Mouse (Mus musculus) megakaryocyte progenitor cell, adult 5-6 weeks (primary cell): ENCODE measurements around the gene Mboat2. TPM values are rescaled to one million over a fixed set of nuclear protein-coding genes. Genes with fewer than 3 reads are reported as not detected.

ENCODE experiments used
- ATAC-seq: replicated peaks from 2 replicates; pipeline ENCODE4 v1.8.0; 2016; ENCODE audit warnings: mild to moderate bottlenecking, moderate TSS enrichment, inconsistent platforms; ENCODE audit not compliant: poor library complexity
- total RNA-seq, 2 experiments: library from RNA; stranded (forward) in 1 of 2; stranded (reverse) in 1 of 2; fragments of 157-497, 149-512 nt in 1 of 2; fragments of 200-1000 nt in 1 of 2; gene quantifications; 2 replicates each; pipeline versions ENCODE4 v1.2.3 to v1.2.4; 2015 to 2017

The Mboat2 gene
- total RNA-seq, 2 experiments from 2014 or later = 1.8 to 2.7 TPM

DNA sequence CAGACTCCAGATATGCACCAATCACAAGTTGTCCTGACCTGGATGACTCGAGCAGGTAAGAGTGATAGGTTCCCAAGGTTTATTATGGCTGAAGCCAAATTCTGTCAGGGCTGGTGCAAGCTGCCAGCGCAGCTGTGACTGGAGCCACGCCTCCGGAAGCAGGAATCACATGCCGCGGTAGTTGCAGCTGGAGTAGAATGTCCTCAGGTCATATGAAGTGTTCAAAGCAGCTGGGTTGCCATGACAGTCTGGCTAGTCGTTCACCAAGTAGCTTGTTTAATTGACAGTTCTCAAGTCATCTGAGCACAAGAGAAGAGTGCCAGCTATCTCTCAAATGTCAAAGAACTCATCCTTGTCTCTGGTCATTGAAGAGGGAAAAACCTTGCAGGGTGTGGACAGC lies 28.7 kb downstream of the Mboat2 start:
- no peak for ATAC-seq

DNA sequence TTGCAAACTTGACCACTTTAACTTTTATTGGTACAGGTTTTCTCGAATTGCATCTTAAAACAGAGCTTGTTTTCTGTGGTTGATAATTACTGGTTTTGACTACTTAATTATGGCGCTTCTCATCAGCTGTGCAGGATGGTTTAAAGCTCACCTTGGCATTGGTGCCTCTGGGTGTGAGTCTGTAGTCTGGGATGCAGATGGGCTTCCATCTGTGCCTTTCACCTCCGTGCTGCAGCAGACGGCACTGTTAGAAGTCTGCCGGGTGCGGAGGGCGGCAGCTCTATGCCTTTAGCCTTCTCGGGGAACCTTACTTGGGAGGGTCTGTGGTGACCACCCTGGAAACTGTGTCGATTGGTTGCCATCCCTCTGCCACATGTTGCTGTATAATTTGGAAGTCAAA lies 29.8 kb downstream of the Mboat2 start:
- ATAC-seq = no peak

DNA sequence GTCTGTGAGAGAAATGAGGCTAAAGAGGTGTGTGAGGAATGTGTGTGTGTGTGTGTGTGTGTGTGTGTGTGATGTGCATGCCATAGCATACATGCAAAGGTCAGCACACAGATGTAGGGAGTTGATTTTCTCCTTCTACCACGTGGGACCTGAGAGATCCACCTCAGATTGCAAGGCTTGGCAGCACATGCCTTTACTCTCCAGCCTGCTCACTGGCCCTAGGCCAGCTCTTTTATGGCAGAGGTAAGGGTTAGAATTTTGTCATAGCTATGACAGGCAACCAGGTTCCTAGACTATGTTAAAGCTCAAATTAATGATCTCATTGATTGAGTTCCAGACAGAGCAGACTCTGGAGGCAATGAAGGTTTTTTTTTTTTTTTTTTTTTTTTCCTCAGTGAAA lies 33.1 kb downstream of the Mboat2 start:
- peak; percentile 56; the same call in 1 of the 2 replicates for ATAC-seq

DNA sequence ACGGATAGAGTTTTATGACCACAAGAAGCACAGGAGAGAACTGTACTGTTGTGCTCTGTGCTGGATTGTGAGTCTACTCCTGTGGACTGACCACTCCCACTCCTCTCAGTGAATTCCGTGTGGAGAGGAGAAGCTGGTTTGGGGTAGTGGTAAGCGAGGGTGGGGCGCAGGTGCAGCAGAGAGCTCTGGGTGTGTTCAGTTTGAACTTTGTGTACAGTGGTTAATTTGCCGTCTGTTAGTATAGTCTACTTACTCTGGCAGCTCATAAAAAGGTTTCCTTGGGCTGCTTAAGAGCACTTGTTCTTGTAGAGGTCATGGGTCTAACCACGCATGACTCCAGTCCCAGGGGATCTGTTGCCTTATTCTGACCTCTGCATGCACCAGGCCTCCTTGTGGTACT lies 36.0 kb downstream of the Mboat2 start:
- ATAC-seq = no peak

DNA sequence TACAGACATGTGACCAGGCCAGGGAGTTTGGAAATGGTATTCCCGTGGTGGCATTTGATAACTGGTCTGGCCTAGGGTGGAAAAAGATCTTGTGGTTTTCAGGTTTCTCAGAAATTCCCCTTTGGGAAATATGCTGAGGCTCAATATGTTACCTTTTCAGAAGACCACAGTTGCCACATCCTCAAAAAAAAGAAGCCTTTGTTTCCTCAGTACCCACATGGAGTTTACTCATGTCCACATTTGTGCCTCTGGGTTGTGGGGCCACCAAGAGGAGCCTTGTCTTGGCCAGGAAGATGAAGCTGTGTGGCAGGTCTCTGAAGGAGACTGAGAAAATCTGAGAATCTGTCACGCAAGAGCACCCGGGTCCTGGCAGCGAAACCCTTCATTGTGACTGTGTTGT lies 38.0 kb downstream of the Mboat2 start:
- ATAC-seq = peak; percentile 35

DNA sequence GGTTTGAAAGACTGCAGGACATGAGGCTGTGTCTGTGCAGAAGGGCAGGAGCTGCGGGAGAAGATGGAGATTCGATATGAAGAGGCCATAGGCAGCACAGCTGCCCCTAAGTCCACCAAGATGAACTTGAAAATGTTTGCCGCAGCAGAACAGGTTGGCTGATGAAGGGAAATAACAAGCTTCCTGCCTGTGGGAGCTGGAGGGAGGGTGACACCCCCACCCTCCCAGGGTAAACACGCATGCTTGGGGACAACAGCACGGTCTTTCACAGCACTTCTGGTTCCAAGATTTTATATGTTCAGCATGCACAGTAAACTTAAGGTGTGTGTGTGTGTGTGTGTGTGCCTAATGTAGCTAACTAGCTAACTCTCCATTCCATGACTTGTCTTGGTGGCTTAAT lies 38.6 kb downstream of the Mboat2 start:
- no peak for ATAC-seq

DNA sequence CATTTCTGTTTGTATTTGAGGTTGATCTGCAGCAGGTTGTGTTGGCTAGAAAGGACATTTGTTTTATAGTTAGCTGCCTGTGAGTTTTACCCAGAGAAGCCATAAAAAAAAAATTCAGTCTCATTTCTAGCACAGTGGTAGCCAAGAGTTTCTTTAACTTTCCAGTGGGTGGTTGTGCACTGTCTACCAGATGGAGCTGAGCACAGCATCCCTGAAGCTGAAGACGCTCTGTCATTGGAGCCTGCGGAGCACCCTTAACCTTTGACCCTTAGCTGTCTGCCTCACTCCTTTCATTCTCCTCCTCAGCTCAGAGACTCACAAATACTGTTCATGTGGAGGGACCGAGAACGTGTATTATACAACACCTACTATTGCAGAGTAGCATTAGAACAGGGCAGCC lies 40.2 kb downstream of the Mboat2 start:
- no peak for ATAC-seq

DNA sequence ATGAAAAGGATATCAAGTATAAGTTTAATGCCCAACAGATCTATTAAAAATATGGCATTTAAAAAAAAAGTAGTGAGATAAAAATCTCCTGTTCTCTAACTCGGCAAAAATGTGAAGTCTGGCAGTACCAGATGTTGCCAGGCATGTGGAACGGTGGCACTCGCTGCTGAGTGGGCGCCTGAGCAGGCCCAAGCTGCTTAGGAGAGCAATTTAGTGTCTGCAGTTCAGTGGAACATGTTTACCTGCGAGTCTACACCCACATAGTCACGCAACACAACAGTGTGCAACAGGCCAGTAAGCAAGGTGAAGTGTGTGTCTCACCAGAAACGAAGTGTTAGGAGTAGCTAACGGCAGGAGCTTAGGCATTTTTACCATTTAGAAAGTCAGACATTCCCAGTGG lies 41.6 kb downstream of the Mboat2 start:
- no peak for ATAC-seq

DNA sequence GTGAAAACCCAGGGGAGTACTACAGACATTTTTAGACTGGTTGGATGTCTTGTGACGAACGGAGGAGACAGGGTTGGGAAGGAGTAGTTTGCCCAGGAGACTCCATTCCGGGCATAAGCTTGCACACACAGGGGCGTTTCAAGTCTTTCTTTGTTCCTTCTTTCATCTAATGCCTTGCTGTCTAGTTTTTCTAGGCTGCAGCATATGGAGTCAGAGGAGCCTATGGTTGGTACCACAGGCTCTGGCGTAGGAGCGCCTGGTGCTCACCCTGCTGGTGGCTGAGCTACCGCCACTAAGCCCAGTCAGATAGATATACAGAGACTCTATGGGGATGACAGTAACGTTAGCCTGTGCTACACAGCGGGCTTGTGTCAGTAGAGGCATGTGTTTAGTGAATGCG lies 42.0 kb downstream of the Mboat2 start:
- peak; percentile 52 for ATAC-seq

DNA sequence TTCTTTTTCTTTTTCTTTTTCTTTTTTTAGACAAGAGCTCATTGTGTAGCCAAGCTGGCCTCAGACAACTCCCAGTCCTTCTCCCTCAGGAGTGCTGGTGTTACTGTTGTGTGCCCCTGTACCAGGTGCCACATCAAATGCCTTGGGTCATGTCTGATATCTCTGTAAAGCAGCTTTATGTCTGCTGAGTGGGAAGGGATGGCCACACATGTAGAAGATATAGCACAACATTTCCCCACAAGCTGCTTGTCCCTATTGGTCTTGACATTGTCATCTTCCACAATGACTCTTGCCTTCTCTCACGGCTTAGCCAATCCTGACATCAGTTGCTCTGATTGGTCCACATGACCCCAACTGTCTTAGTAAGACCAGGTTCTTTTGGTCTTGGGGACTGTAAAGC lies 45.2 kb downstream of the Mboat2 start:
- ATAC-seq = peak; percentile 60

DNA sequence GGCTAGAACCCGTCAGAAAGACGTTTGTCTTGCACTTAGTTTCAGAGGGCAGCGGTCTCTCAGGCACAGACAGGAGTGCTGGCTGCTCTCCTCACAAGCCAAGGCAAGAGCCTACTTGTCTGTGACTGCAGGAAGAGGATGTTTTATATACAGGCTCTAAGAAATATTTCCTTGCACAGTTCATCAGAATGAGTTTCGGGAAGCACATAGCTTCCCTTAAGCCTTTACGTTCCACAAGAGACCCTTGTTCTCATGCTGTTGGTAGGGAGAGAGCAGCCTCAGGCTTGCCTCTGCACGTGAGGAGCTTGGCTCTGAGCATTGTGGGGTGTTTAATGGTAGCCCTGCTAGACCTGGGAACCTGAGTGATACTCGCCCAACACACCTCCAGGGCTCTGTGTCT lies 46.6 kb downstream of the Mboat2 start:
- ATAC-seq = no peak

DNA sequence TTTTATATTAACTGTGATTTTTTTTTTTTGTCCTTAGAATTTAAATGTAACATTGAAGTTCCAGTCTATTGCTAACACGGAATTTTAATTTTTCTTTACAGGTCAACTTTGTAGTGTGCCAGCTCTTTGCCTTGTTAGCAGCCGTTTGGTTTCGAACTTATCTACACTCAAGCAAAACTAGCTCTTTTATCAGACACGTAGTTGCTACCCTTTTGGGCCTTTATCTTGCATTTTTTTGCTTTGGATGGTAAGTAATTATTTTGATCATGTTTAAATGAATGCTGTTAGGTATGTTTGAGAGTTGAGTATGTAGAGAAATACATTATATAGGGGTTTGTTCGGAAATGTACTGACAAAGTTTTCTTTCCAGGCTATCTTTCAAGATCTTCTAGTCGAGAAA lies 47.4 kb downstream of the Mboat2 start:
- no peak for ATAC-seq

DNA sequence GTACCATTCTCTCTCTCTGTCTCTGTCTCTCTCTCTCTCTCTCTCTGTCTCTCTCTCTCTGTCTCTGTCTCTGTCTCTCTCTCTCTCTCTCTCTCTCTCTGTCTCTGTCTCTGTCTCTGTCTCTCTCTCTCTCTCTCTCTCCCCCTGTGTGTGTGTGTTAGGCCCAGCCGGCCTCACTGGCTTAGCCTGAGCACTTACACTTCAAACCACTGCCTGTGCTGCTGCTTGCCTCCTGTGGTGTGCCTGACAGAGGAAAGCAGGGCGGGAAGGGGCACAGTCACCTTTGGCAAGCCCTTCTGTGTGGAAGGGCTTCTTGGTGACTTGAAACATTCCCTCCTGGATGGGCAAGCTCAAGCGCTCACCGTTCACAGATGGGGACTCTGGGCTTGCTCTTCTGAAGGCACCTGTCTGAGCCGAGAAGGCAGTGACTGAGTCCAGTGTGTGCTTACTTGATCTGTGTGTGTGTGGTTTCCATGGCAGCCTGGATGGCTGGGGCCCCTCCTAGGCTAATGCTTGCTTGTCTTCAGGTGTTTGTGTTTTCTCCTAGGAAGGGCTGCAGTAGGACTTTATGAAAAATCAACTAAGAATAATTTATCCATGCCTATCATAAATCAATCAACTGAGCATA lies 48.2 kb downstream of the Mboat2 start:
- no peak for ATAC-seq

DNA sequence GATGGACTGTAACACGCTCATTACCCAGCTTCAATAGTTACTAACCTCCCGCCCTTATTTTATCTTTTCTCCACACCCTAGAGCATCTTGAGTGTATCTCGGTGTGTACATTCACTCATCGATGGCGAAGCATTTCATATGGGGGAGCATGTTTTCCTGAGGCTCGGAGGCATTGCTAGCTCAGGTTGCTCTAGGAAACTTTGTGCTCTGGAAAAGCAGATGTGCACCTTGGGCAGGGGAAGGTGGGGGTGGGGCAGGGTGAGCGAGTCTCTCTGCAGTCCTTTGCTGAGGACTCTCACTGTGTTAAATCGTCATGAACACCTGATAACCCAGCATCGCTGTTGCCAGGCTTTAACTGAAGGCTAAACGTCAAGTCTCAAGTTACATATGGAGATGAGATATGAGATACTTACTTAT lies 48.9 kb downstream of the Mboat2 start:
- peak; percentile 59 for ATAC-seq

DNA sequence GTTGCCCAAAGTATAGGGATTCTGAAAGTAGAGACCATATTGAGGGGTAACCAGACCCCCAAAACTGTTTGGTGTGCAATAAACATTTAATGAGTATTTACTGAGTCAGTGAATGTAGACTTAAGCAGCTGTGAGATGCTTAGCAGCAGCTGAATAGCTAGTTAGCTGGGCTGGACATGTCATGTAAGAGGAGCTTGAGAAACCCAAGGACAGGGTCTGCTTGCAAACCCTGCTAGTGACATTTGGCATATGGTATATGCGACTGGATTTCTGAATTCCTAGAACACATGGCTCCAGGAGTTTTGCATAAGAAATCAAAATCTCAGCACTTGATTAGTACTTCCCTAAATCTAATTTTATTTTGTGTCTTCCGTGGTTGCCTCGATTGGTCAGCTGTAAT lies 52.6 kb downstream of the Mboat2 start:
- ATAC-seq = no peak

DNA sequence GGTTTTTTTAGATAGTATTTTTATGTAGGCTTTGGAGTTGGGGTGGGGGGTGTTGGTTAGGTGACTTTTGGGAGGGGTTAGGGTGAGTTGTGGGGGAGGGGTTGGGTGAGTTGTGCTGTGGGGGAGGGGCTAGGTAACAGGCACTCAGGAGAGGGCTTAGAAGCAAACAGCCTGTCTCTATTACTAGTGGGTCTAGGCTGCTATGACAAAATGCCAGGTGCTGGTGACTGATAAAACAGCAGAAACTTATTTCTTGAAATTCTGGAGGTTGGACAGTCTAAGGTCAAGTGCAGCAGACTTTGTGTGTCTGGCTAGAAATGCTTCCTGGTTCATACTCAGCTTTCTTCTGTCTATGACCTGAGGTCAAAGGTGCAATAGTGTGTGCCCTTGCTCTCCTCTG lies 56.1 kb downstream of the Mboat2 start:
- no peak for ATAC-seq

DNA sequence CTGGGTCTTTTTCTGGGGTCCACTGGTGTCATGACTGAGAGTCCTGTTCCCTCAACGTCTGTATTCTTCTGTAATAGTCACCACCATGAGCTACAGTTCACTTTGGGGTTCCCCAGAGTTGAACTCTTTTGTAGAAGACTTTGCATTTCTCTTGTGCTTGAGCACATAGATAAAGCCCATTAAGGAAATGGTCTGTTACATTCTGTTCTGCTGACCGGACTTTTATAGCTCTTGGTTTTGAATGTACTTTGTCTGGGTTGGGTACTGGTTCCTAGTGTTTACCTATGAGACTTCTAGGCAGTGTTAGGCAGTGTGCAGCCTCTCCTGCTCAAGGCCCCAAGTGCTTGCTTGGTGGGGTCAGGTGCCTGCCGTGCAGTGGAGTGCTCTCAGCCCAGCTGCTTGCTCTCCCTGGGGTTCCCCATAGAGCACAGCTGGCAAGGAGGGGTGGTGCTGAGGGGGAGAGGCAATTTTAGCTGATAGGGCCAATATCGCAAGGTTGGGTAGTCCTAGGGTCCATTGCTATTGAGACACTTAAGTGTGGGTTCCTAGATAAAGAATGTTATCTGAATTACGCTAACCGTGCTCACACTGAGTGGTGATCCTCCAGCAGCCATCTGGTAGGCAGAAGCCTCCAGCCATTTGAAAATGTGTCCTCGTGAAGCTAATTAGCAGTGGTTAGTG lies 58.8 kb downstream of the Mboat2 start:
- peak; percentile 79 for ATAC-seq

DNA sequence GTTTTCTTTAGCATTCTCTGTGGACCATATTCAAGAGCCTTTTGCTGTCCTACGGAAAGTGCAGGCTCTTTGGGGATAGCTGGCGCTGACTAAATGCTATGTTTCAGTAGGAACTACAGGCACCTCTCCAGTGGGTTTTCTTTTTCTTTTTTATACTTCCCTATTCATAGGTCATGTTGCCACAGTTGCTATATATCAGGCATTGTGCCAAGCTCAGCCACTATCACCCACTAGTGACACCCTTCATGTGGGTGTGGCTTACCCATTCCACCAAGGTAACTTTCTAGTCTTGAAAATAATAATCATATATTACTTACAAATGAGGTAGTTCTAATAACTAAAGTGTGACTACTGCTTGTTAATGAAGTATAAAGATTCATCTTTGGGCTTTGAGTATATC lies 59.5 kb downstream of the Mboat2 start:
- ATAC-seq = peak; percentile 30

DNA sequence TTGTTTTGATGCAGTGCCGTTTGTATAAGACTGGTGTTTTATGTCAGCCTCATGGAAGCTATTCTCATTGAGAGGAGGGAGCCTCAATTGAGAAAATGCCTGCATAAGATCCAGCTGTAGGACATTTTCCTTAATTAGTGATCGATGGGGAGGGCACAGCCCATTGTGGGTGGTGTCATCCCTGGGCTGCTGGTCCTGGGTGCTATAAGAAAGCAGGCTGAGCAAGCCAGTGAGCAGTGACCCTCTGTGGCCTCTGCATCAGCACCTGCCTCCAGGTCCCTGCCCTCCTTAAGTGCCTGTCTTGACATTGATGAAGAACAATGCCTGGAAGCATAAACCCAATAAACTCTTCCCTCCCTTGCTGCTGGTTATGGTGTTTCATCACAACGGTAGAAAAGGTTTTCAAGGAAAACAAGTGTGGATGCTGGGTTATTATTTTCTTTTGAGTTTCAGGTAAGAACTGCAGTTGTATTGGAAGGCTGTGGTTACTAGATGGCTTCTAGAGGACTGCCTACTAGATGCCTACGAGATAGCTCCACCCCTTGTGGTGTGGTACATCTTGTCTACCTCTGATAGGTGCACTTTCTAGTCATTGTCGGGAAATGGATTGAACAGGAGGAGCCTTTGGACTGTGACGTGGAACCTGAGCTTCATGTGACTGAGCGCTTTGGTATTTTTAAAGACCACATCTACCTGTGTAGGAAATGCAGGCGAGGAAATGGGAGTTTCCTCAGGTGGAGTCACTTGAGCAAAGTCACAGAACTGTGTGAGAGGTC lies 60.2 kb downstream of the Mboat2 start:
- 0 out of 2 replicates have a peak, but pooled peaks have one; percentile 9 for ATAC-seq

DNA sequence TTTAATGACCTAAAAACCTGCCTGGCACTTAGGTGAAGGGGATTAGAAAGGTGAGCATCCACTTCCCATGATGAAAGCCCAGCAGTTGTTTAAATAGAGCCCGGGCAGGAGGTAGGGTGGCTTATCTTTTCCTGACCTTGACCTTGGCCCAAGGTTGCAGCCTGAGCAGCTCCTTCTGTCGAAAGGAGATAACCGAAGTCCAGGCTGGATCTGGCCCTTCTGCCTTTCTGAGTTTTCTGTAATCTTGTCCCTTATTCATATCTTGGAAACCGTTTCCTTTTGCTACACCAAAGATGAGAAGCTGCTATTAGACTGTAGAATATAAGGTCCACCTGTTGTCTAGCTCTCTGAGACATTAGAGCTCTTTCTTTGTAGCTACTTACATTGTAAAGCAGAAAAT lies 61.9 kb downstream of the Mboat2 start:
- peak; percentile 38 for ATAC-seq

DNA sequence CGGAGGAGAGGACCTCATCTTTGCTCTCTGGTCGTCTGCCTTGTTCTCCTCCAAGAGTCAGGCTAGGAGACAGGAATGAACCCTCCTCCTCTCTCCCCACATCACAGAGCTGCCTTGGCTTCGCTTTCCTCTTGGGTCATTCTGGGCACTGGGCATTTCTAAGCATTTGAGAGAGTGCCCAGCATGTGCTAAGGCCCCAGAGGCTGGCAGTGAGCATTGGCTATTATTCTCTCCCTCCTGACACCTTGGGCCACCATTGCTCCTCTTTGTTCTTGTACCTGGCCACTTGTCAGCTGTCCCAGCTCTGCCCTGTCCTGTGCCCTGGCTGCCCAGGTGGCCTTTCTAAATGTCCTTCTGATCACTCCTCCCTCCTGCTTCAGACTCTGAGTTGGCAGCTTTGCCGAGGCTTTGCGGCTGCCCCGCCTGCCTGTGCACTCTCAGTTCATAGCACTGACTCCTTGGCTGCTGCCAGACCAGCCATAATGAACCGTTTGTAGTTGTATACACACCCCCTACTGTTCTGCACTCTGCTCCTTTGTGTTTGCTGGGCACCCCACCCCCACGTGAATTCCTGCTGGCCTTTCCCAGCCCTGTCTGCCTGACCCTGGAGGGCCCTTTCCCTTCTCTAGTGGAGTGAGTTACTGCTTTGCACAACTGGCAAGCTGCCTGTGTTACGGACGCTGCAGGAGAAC lies 63.2 kb downstream of the Mboat2 start:
- ATAC-seq = no peak

DNA sequence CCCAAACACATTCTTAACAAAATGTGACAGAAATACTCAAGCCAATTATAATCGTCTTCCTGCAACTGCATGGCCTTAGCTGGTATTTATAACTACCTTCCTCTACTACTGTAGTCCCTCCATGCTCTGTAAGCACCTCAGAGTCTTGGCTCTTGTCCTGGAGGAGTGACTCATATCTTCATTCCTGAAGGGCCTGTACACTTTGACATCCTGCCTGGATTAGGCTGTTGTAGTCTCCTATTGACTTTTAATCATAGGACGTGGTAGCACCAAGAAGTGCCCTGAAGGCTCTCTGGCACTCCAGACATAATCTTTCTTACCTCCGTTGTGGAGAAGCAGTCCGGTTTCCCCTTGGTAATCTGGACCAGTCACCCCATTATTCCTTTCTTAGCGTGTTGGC lies 64.7 kb downstream of the Mboat2 start:
- no peak for ATAC-seq
